In genomic region chr3:95442406-95443117, GRCm38 (mm10) we compare ENCODE assay signal across 27 mouse cellular contexts. TPM values are rescaled to one million over a fixed set of nuclear protein-coding genes. Genes with fewer than 3 reads are reported as not detected.
"Had no signal": no experiment of that assay in that cellular context is flagged by ENCODE, and none has a peak within 500 bp of the region (broad histone marks: within the 10 kb centered on the region; RNA-seq: fewer than 3 reads in every experiment).

No protein-coding gene starts in this region.

- H3K27me3 ChIP-seq: limb, embryonic 12.5 days; limb, embryonic 15.5 days; liver, embryonic 13.5 days had no signal

- DNase-seq: left cerebral cortex, postnatal 4 days; liver, embryonic 13.5 days; lung, adult 2 months; lung, postnatal 14 days; lung, postnatal 4 days; midbrain, embryonic 14.5 days; thymus, adult 2 months; thymus, postnatal 14 days; thymus, postnatal 4 days had no signal

- H3K9ac ChIP-seq: limb, embryonic 12.5 days; limb, embryonic 15.5 days; liver, embryonic 13.5 days had no signal

- ATAC-seq: intestine, postnatal 0 days had no signal

- H3K4me3 ChIP-seq: limb, embryonic 12.5 days; limb, embryonic 15.5 days; liver, embryonic 13.5 days had no signal

- H3K9me3 ChIP-seq: limb, embryonic 12.5 days; limb, embryonic 15.5 days; liver, embryonic 13.5 days had no signal

- H3K4me2 ChIP-seq: limb, embryonic 12.5 days; limb, embryonic 15.5 days; liver, embryonic 13.5 days; midbrain, embryonic 11.5 days had no signal

- H3K27ac ChIP-seq: limb, embryonic 12.5 days; limb, embryonic 15.5 days; liver, embryonic 13.5 days; stomach, postnatal 0 days had no signal

RNA-seq across cellular contexts. Expression of gene 4930558C23Rik, which starts 39.9 kb away (rescaled TPM):
- total RNA-seq: layer of hippocampus, adult 18-20 months; layer of hippocampus, postnatal 14 days; left cerebral cortex, adult 8-10 months; left cerebral cortex, postnatal 14 days; left cerebral cortex, postnatal 4 days; megakaryocyte progenitor cell, adult 5-6 weeks; megakaryocyte-erythroid progenitor cell, adult 5-6 weeks; midbrain, postnatal 0 days had no signal
- polyA plus RNA-seq: intestine, postnatal 0 days; limb, embryonic 12.5 days; limb, embryonic 15.5 days; liver, embryonic 13.5 days; liver, embryonic 16.5 days; lung, embryonic 16.5 days; midbrain, embryonic 11.5 days; midbrain, embryonic 14.5 days; midbrain, postnatal 0 days; neural tube, embryonic 11.5 days; neural tube, embryonic 14.5 days; small intestine, adult 2 months; stomach, embryonic 14.5 days; thymus, adult 2 months had no signal

RNA-seq across cellular contexts. Expression of gene Ctsk, which starts 56.5 kb away (rescaled TPM):
- total RNA-seq: megakaryocyte-erythroid progenitor cell, adult 5-6 weeks had no signal
